Mouse (Mus musculus): Measurements from ENCODE around the gene Unc119b.

DNA sequence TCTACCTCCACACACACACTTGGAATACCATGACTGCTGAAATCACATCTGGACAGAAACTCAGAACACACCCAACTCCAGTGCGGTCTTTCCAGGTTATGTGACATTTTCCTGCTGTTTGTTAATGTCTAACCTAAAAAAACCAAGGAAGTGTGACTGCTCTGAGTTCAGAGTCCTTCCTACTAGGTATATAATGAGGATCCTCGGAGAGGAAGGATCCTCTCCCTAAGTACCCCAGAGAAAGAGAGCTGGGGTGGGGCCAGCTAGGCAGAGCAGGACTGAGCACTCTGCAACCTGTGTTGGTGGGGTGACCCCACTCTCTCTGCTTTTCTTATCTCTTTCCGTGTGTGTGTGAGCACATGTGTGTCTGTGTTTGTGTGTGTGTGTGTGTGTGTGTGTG is 12.6 kb upstream of the Unc119b start:
- TF ChIP-seq CTCF (IDR thresholded peaks at IDR 0.05; ENCODE audit: low read depth) (no peak), EP300 (IDR thresholded peaks at IDR 0.05; ENCODE audit: low read depth) (no peak)

Measured in liver, embryonic 14.5 days (tissue).